Mouse (Mus musculus): ENCODE measurements around the gene Rnf207.

GRCm38 (mm10) chr4:152337772-152338171, 19.0 kb upstream of the Rnf207 start:
- TF ChIP-seq CTCF (IDR thresholded peaks at IDR 0.05; ENCODE audit: extremely low read depth, insufficient read length, insufficient replicate concordance, low read depth, low read length) (no peak), POLR2A (IDR thresholded peaks at IDR 0.05; ENCODE audit: low read depth, low read length) (no peak)
